In the genomic region with DNA sequence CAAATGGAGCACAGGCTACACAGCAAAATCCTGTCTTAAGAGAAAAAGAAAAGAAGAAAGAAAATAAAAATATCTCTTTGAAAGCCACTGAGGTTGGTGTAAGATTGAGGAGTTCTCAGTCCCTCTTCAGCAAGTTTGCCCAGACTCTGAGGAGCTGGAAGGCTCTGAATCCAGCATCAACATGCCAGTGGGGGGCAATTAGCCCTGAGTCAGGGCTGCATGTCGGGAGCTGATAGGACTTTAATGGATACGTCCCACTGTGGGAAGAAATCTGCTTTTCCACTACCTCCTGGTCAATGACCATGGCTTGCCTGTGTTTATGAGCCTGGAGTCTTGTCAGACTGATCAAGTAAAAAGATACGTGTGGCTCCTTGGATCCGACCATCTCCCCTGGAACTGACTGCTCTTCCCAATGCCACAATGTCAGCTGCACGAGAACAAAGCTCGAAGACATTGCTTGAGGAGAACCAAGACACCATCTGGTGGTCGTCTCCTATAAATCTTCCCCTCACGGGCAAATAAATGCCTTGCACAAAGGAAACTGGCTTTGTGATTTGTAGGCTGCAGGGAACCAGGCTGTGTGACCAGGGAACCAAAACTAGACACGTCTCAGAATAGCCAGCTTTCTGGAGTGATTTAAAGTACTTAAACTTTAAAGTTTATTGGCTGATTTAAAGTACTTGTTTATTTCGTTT, we compare ENCODE assay signal across 13 mouse cellular contexts. TPM values are rescaled to one million over a fixed set of nuclear protein-coding genes. Genes with fewer than 3 reads are reported as not detected.
DNase-seq lines count a peak whose midpoint lies in the region; ATAC-seq and TF ChIP-seq lines count a peak whose summit lies in the region.
"Had no signal": no experiment of that assay in that cellular context is flagged by ENCODE, and none has a peak within 500 bp of the region (broad histone marks: within the 10 kb centered on the region; RNA-seq: fewer than 3 reads in every experiment).

No protein-coding gene starts in this region.

- intact Hi-C loops in heart, adult 2 months (cut with DNase I) = loop anchor here (10.0 kb wide), 2 partner anchors 508 to 558 kb away; no protein-coding TSS in a partner anchor

- H3K4me1 ChIP-seq in heart, adult 2 months (ENCODE audit: control insufficient read depth, insufficient read depth, low read length) = peaks cover 4% of the 10 kb centered on the region
- H3K4me1 ChIP-seq in lung, postnatal 0 days (ENCODE audit: insufficient read depth, low read depth, low read length) = peaks cover 3% of the 10 kb centered on the region; the same call in 1 of the 2 replicates
- peaks cover 3% of the 10 kb centered on the region; the same call in 1 of the 2 replicates for H3K4me1 ChIP-seq in neural tube, embryonic 11.5 days (ENCODE audit: control insufficient read depth, insufficient read depth, low read length)

- H3K27me3 ChIP-seq in heart, adult 2 months (ENCODE audit: control insufficient read depth, insufficient read depth, low read length) = no peaks in the 10 kb centered on the region
- no peaks in the 10 kb centered on the region for H3K27me3 ChIP-seq in lung, postnatal 0 days (replicated peaks; ENCODE audit: insufficient read depth, low read length)
- H3K27me3 ChIP-seq in Patski = no peaks in the 10 kb centered on the region
- no peaks in the 10 kb centered on the region for H3K27me3 ChIP-seq in neural tube, embryonic 11.5 days (ENCODE audit: control insufficient read depth, insufficient read depth, low read length)

- in situ Hi-C loops in Patski (cut with MboI; ENCODE audit: low pct_unique_long_range_greater_than_20kb) = loop anchor here (10.0 kb wide), 2 partner anchors 138 to 188 kb away; partner anchors contain the start of gene Fhdc1

- POLR2A ChIA-PET in Patski (lab: Charles Lee) = no interaction called here

- CTCF ChIA-PET in Patski (lab: Charles Lee) = interaction anchor here (0.9 to 6.8 kb wide), 7 partner anchors 7 to 560 kb away, joined by 3 to 100 read pairs (median 6); no protein-coding TSS in a partner anchor

- H3K9me3 ChIP-seq in lung, postnatal 0 days (ENCODE audit: low read length) = no peaks in the 10 kb centered on the region
- no peaks in the 10 kb centered on the region for H3K9me3 ChIP-seq in neural tube, embryonic 11.5 days (ENCODE audit: control insufficient read depth, low read length)

- H3K4me3 ChIP-seq in heart, adult 2 months = no peak overlapping the region
- no peak overlapping the region for H3K4me3 ChIP-seq in lung, postnatal 0 days (ENCODE audit: low read depth, low read length)
- no peak overlapping the region for H3K4me3 ChIP-seq in neural tube, embryonic 11.5 days (ENCODE audit: low read depth, low read length)

- no peak overlapping the region for H3K4me2 ChIP-seq in lung, postnatal 0 days (replicated peaks; ENCODE audit: low read depth, low read length)
- H3K4me2 ChIP-seq in neural tube, embryonic 11.5 days (ENCODE audit: low read depth) = no peak overlapping the region

- ATAC-seq in lung, postnatal 0 days = no peak
- no peak for ATAC-seq in Patski
- peak; percentile 64 for ATAC-seq in neural tube, embryonic 11.5 days (ENCODE audit: insufficient read depth, low FRiP score, low TSS enrichment)

- H3K79me2 ChIP-seq in heart, adult 2 months (replicated peaks; ENCODE audit: control insufficient read depth, insufficient read depth, low read length) = no peaks in the 10 kb centered on the region

- 72% methylated on average over 10 of the region's 10 CpGs for WGBS in heart, adult 2 months
- 52% methylated on average over 10 of the region's 10 CpGs for WGBS in lung, postnatal 0 days
- WGBS in neural tube, embryonic 11.5 days = 6% methylated on average over 10 of the region's 10 CpGs

- no peaks in the 10 kb centered on the region for H3K36me3 ChIP-seq in heart, adult 2 months (ENCODE audit: control insufficient read depth, insufficient read depth, low read length)
- no peaks in the 10 kb centered on the region for H3K36me3 ChIP-seq in lung, postnatal 0 days (ENCODE audit: insufficient read depth, low read length)
- H3K36me3 ChIP-seq in neural tube, embryonic 11.5 days (ENCODE audit: control insufficient read depth, insufficient read depth, low read length) = no peaks in the 10 kb centered on the region

- H3K9ac ChIP-seq in heart, adult 2 months (ENCODE audit: low read depth, low read length) = no peak overlapping the region
- H3K9ac ChIP-seq in lung, postnatal 0 days (replicated peaks; ENCODE audit: low read depth) = no peak overlapping the region
- H3K9ac ChIP-seq in neural tube, embryonic 11.5 days (ENCODE audit: low read length) = no peak overlapping the region

- TF ChIP-seq CTCF in heart, adult 2 months (IDR thresholded peaks at IDR 0.05) = no peak
- peak; percentile 53 for TF ChIP-seq CTCF in lung, postnatal 0 days (IDR thresholded peaks at IDR 0.05)
- TF ChIP-seq CTCF in Patski (IDR thresholded peaks at IDR 0.05) = peak; percentile 52

- no peak for TF ChIP-seq EP300 in heart, adult 2 months (IDR thresholded peaks at IDR 0.05; ENCODE audit: insufficient read depth, low read depth, low read length)
- TF ChIP-seq EP300 in lung, postnatal 0 days (IDR thresholded peaks at IDR 0.05) = no peak

- TF ChIP-seq POLR2A in heart, adult 2 months (IDR thresholded peaks at IDR 0.05; ENCODE audit: insufficient read depth, low read depth, low read length) = no peak

- peak; percentile 75 for DNase-seq in heart, adult 11 months
- DNase-seq in heart, adult 2 months = no peak
- peak; percentile 43 for DNase-seq in lung, postnatal 0 days (ENCODE audit: low spot score)
- no peak for DNase-seq in lung, postnatal 36 days
- no peak for DNase-seq in Patski (ENCODE audit: low read depth, low spot score)
- no peak for DNase-seq in neural tube, embryonic 11.5 days (ENCODE audit: low spot score)
- DNase-seq in Muller cell, postnatal 12 days (ENCODE audit: inconsistent ontology term) = no peak
- no peak for DNase-seq in adrenal gland, postnatal 4 days (ENCODE audit: low spot score in 2 of 2)
- DNase-seq: cerebellum, adult 2 months; heart, postnatal 14 days; kidney, postnatal 25 days; lung, adult 18-20 months; right cerebral cortex, postnatal 14 days had no signal

- H3K27ac ChIP-seq in heart, adult 2 months = no peak overlapping the region
- no peak overlapping the region for H3K27ac ChIP-seq in lung, postnatal 0 days (ENCODE audit: low read length)
- peak overlapping the region; percentile 47; the same call in 1 of the 2 replicates for H3K27ac ChIP-seq in neural tube, embryonic 11.5 days (ENCODE audit: low read depth, low read length)

RNA-seq across cellular contexts. Expression of gene Trim2, which starts 39.9 kb away (rescaled TPM):
- 1 to 10 TPM; 4.7 to 5.2 TPM for total RNA-seq in heart, adult 2 months (2021)
- 5.7 and 5.8 TPM in 2 replicates for polyA plus RNA-seq in heart, adult 2 months (2012; rRNA removed)
- polyA plus RNA-seq in lung, postnatal 0 days (2015; fragmentation: Nextera tagmentation; extraction: Ambion mirVana) = 18.7 and 20.0 TPM in 2 replicates
- 30.7 TPM for polyA plus RNA-seq in Patski (2021)
- 107 and 115 TPM in 2 replicates for polyA plus RNA-seq in neural tube, embryonic 11.5 days (2014; fragmentation: Nextera tagmentation; extraction: Ambion mirVana)
- 10 to 100 TPM; 59.5 to 71.3 TPM for total RNA-seq in adrenal gland, postnatal 4 days (2021)

Comparison
In these comparisons a context has a peak if more than half of its experiments do, and no peak if none do; other contexts are left out.
1. DNase-seq: peak in heart, adult 11 months (single experiment) and lung, postnatal 0 days (single experiment); none in heart, adult 2 months (0 of 2), lung, postnatal 36 days (single experiment), Patski (single experiment), neural tube, embryonic 11.5 days (single experiment), Muller cell, postnatal 12 days (single experiment) and adrenal gland, postnatal 4 days (0 of 2).